Mouse (Mus musculus): ENCODE measurements around the gene Polg. TPM values are rescaled to one million over a fixed set of nuclear protein-coding genes. Genes with fewer than 3 reads are reported as not detected.

Polg gene
- total and polyA plus RNA-seq, 3 experiments = 53.1 to 116 (median 62.1) TPM

- dilution Hi-C loops (cut with MboI; ENCODE audit: extremely low pct_ligation_motif_present, extremely low pct_unique_long_range_greater_than_20kb, low sequenced_read_pairs) (no loop called here), in situ Hi-C loops (cut with MboI; ENCODE audit: low pct_ligation_motif_present, low pct_unique_long_range_greater_than_20kb, low sequenced_read_pairs) (no loop called here)
- no peak for DNase-seq (ENCODE audit: extremely low read depth)
- TF ChIP-seq CTCF (conservative IDR thresholded peaks at IDR 0.05 in 1 of 2, IDR thresholded peaks at IDR 0.05 in 1 of 2; ENCODE audit: low read depth in 2 of 2, low read length in 2 of 2) (no peak), RAD21 (IDR thresholded peaks at IDR 0.05; ENCODE audit: low read depth, low read length) (no peak), ZC3H11A (IDR thresholded peaks at IDR 0.05; ENCODE audit: low read depth, low read length) (no peak), GABPA (IDR thresholded peaks at IDR 0.05; ENCODE audit: insufficient replicate concordance, low read depth, low read length) (no peak), IRF4 (IDR thresholded peaks at IDR 0.05; ENCODE audit: low read depth, low read length) (no peak), POLR2A (IDR thresholded peaks at IDR 0.05; ENCODE audit: low read depth, low read length) (no peak), UBTF (IDR thresholded peaks at IDR 0.05; ENCODE audit: low read depth, low read length) (no peak), ETS1 (conservative IDR thresholded peaks at IDR 0.05; ENCODE audit: low read depth, low read length) (no peak)
- no peaks in the 10 kb centered on the region for H3K36me3 ChIP-seq (replicated peaks in 1 of 2; ENCODE audit: control insufficient read depth in 1 of 2, insufficient read depth in 1 of 2, low read length in 1 of 2)
- H3K27ac ChIP-seq (ENCODE audit: insufficient read depth, low read depth) = no peak overlapping the region
- H3K79me2 ChIP-seq (replicated peaks; ENCODE audit: control insufficient read depth, extremely low read depth, insufficient read depth, poor library complexity, severe bottlenecking) = no peaks in the 10 kb centered on the region
- H3K4me3 ChIP-seq (replicated peaks in 1 of 3; ENCODE audit: low read depth in 2 of 3, low read length in 2 of 3, poor library complexity in 1 of 3) = no peak overlapping the region
- no peak overlapping the region for H3K9ac ChIP-seq (ENCODE audit: insufficient read depth, low read depth)
- peaks cover 76% of the 10 kb centered on the region for H3K27me3 ChIP-seq (replicated peaks)
- peaks cover 5 to 11% of the 10 kb centered on the region in 2 experiments for H3K4me1 ChIP-seq (ENCODE audit: control insufficient read depth in 1 of 2, insufficient read depth in 2 of 2)
- H3K9me3 ChIP-seq (replicated peaks; ENCODE audit: low read length) = peaks cover 15% of the 10 kb centered on the region
- H3K4me2 ChIP-seq (ENCODE audit: insufficient read depth, low read depth, poor library complexity, severe bottlenecking) = no peak overlapping the region
Measured at GRCm38 (mm10) chr7:79503656-79504250, 37.6 kb upstream of the Polg start.

GRCm38 (mm10) chr7:79503103-79503455 lies 36.9 kb upstream of the Polg start:
- in situ Hi-C loops (cut with MboI; ENCODE audit: low pct_ligation_motif_present, low pct_unique_long_range_greater_than_20kb, low sequenced_read_pairs) (no loop called here), dilution Hi-C loops (cut with MboI; ENCODE audit: extremely low pct_ligation_motif_present, extremely low pct_unique_long_range_greater_than_20kb, low sequenced_read_pairs) (no loop called here)
- H3K27me3 ChIP-seq (replicated peaks) = peaks cover 75% of the 10 kb centered on the region
- H3K9ac ChIP-seq (ENCODE audit: insufficient read depth, low read depth) = no peak overlapping the region
- TF ChIP-seq MAZ (IDR thresholded peaks at IDR 0.05; ENCODE audit: low read depth, low read length) (no peak), USF1 (IDR thresholded peaks at IDR 0.05; ENCODE audit: low read depth, low read length) (no peak), TBP (conservative IDR thresholded peaks at IDR 0.05; ENCODE audit: low read depth, low read length) (no peak), TCF12 (IDR thresholded peaks at IDR 0.05; ENCODE audit: low read depth, low read length) (no peak), ELF1 (IDR thresholded peaks at IDR 0.05; ENCODE audit: low read depth, low read length) (no peak), IRF4 (IDR thresholded peaks at IDR 0.05; ENCODE audit: low read depth, low read length) (no peak), PAX5 (IDR thresholded peaks at IDR 0.05; ENCODE audit: low read length) (no peak), SMC3 (IDR thresholded peaks at IDR 0.05; ENCODE audit: low read depth, low read length) (no peak), USF2 (conservative IDR thresholded peaks at IDR 0.05; ENCODE audit: low read depth, low read length) (no peak), BHLHE40 (IDR thresholded peaks at IDR 0.05; ENCODE audit: low read depth, low read length) (no peak), KAT2A (IDR thresholded peaks at IDR 0.05; ENCODE audit: insufficient replicate concordance, low read length) (no peak)
- peaks cover 5 to 11% of the 10 kb centered on the region in 2 experiments for H3K4me1 ChIP-seq (ENCODE audit: control insufficient read depth in 1 of 2, insufficient read depth in 2 of 2)
- DNase-seq (ENCODE audit: extremely low read depth) = no peak
- no peak overlapping the region for H3K4me2 ChIP-seq (ENCODE audit: insufficient read depth, low read depth, poor library complexity, severe bottlenecking)
- peaks cover 15% of the 10 kb centered on the region for H3K9me3 ChIP-seq (replicated peaks; ENCODE audit: low read length)
- no peaks in the 10 kb centered on the region for H3K79me2 ChIP-seq (replicated peaks; ENCODE audit: control insufficient read depth, extremely low read depth, insufficient read depth, poor library complexity, severe bottlenecking)
- H3K27ac ChIP-seq (ENCODE audit: insufficient read depth, low read depth) = no peak overlapping the region
- H3K4me3 ChIP-seq (replicated peaks in 1 of 3; ENCODE audit: low read depth in 2 of 3, low read length in 2 of 3, poor library complexity in 1 of 3) = no peak overlapping the region
- no peaks in the 10 kb centered on the region for H3K36me3 ChIP-seq (replicated peaks in 1 of 2; ENCODE audit: control insufficient read depth in 1 of 2, insufficient read depth in 1 of 2, low read length in 1 of 2)

All from CH12.LX (cell line).